Mouse (Mus musculus) 3T3-L1 (cell line): Measurements from ENCODE around the gene Kcnip4.

Experiments
- DNase-seq: peaks from one replicate; pipeline ENCODE4 v3.0.0-alpha.2; 2015; ENCODE audit warnings: low read depth, low spot score

Gene Kcnip4

GRCm38 (mm10) chr5:49524394-49525241 lies at the start of gene Kcnip4:
Gene Kcnip4, minus strand, starts transcription at chr5:49524907.
- DNase-seq: no peak

GRCm38 (mm10) chr5:49571876-49572275 lies 47.2 kb upstream of the Kcnip4 start:
- no peak for DNase-seq

GRCm38 (mm10) chr5:49563751-49564150 lies 39.0 kb upstream of the Kcnip4 start:
- DNase-seq: no peak

GRCm38 (mm10) chr5:49557436-49557835 lies 32.7 kb upstream of the Kcnip4 start:
- DNase-seq: no peak

GRCm38 (mm10) chr5:49547884-49548283 lies 23.2 kb upstream of the Kcnip4 start:
- DNase-seq: no peak

- DNase-seq: peak; percentile 12
Measured at GRCm38 (mm10) chr5:49529362-49529761, 4.7 kb upstream of the Kcnip4 start.

GRCm38 (mm10) chr5:49525242-49525612 lies 520 bp upstream of the Kcnip4 start:
- peak; percentile 11 for DNase-seq

- DNase-seq: no peak
Measured at GRCm38 (mm10) chr5:49523997-49524393, 712 bp downstream of the Kcnip4 start.

GRCm38 (mm10) chr5:49522986-49523385 lies 1.7 kb downstream of the Kcnip4 start:
- no peak for DNase-seq

- peak; percentile 73 for DNase-seq
Measured at GRCm38 (mm10) chr5:49498743-49499142, 26.0 kb downstream of the Kcnip4 start.

GRCm38 (mm10) chr5:49487270-49487669 lies 37.4 kb downstream of the Kcnip4 start:
- DNase-seq: no peak

- DNase-seq: no peak
Measured at GRCm38 (mm10) chr5:49470738-49471137, 54.0 kb downstream of the Kcnip4 start.

- DNase-seq: no peak
Measured at GRCm38 (mm10) chr5:49460643-49461276, 63.9 kb downstream of the Kcnip4 start.

GRCm38 (mm10) chr5:49453100-49453499 lies 71.6 kb downstream of the Kcnip4 start:
- no peak for DNase-seq

- no peak for DNase-seq
Measured at GRCm38 (mm10) chr5:49451295-49451694, 73.4 kb downstream of the Kcnip4 start.

GRCm38 (mm10) chr5:49450876-49451275 lies 73.8 kb downstream of the Kcnip4 start:
- peak; percentile 35 for DNase-seq

GRCm38 (mm10) chr5:49437236-49437635 lies 87.5 kb downstream of the Kcnip4 start:
- peak; percentile 79 for DNase-seq

- DNase-seq: no peak
Measured at GRCm38 (mm10) chr5:49427689-49428088, 97.0 kb downstream of the Kcnip4 start.

- no peak for DNase-seq
Measured at GRCm38 (mm10) chr5:49419707-49420106, 105.0 kb downstream of the Kcnip4 start.

GRCm38 (mm10) chr5:49408351-49408750 lies 116.4 kb downstream of the Kcnip4 start:
- DNase-seq: peak; percentile 88

- DNase-seq: peak; percentile 88
Measured at GRCm38 (mm10) chr5:49370543-49371076, 154.1 kb downstream of the Kcnip4 start.

- DNase-seq: peak; percentile 95
Measured at GRCm38 (mm10) chr5:49368636-49369423, 155.9 kb downstream of the Kcnip4 start.
